Mouse (Mus musculus) mouse embryonic stem cell (cell line): Measurements from ENCODE around the gene Ctdspl.

Source experiments
- in situ Hi-C, 2 experiments: fragments of 300-500 bp; cut with MboI; formaldehyde crosslinking; loops; 1 replicate in 1 of 2; 3 replicates in 1 of 2; pipeline ENCODE4 v1.14.3; 2019 to 2020; ENCODE audit warnings: low sequenced_read_pairs in 2 of 2, low pct_unique_long_range_greater_than_20kb in 1 of 2, mixed read lengths in 1 of 2; ENCODE audit not compliant: unreplicated experiment in 1 of 2

Ctdspl gene

DNA sequence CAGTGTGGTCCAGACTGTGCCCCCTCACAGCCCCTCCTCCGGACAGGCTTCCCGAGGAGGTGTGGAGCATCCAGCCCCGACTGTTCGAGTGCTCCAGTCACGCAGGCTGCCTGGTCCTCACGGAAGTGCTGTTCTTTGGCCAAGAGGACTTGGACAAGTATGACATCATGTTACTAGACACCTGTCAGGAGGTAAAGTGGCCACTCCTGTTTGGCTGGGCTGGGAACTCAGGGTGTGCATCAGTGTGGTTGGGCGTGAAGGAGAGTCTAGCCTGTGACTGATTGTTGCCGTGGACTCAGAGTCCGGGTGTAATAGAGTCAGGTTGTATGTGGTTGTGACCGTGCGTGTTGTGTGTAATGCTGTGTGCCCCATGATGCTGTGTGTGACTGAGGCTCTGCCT is 142.0 kb downstream of the Ctdspl start:
- in situ Hi-C loops, result loop anchor here (5.0 kb wide), 1 partner anchor 151 kb away; no protein-coding TSS in a partner anchor

DNA sequence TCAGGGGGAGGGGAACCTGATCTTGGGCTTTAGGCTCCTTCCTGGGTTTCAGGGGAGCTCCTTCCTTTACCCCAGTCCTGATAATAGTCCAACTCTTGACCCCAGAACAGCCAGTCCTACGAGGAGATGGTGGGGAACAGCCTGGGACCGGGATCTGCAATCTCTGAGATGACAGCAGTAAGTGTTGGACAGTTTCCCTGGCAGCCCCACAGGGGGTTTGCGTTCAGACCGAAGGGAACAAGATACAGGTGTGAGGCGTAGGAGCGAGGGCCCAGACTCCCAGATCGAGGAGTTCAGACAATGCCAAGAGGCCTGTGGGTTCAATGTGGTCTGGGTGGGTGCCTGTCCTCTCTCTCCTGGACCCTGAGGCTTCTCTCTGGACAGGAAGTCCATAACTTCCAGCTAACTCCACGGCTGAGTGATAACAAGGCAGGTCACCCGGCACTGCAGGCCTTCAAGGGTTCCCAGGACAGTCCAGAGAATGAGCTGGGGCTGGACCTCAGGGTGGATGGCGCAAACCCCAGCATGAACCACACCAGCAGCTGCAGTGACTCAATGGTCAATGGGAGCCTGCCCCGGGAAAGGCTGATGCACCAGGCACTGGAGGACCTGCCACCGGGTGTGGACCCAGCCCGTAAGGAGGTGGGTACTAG is 144.0 kb downstream of the Ctdspl start:
- in situ Hi-C loops, result no loop called here

GRCm38 (mm10) chr9:119071786-119072185 is 145.5 kb downstream of the Ctdspl start:
- in situ Hi-C loops, result no loop called here

- in situ Hi-C loops, result no loop called here
These were observed 147.1 kb downstream of the Ctdspl start for GRCm38 (mm10) chr9:119073184-119073895.

- in situ Hi-C loops, result no loop called here
These were observed 149.4 kb downstream of the Ctdspl start for GRCm38 (mm10) chr9:119075685-119076084.

GRCm38 (mm10) chr9:119080040-119080675 is 153.9 kb downstream of the Ctdspl start:
- in situ Hi-C loops, result no loop called here

DNA sequence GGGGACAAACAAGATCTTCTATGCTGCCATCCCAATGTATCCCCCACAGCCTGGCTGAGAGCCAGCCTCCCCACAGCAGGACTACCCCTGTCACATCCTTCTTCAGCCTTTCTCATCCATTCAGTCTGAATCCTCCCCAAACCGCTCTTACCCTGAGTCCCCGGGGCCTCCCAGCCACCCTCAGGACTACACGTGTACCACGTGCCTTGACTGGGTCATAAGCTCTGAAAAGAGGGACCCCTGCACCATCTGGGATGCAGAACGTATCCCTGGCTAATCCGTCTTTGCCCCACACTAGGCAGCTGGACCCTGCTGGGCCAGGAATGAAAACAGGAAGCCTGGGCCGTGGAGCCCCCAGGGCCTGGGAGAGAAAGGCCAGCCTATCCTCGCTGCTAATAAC is 155.8 kb downstream of the Ctdspl start:
- in situ Hi-C loops, result no loop called here

DNA sequence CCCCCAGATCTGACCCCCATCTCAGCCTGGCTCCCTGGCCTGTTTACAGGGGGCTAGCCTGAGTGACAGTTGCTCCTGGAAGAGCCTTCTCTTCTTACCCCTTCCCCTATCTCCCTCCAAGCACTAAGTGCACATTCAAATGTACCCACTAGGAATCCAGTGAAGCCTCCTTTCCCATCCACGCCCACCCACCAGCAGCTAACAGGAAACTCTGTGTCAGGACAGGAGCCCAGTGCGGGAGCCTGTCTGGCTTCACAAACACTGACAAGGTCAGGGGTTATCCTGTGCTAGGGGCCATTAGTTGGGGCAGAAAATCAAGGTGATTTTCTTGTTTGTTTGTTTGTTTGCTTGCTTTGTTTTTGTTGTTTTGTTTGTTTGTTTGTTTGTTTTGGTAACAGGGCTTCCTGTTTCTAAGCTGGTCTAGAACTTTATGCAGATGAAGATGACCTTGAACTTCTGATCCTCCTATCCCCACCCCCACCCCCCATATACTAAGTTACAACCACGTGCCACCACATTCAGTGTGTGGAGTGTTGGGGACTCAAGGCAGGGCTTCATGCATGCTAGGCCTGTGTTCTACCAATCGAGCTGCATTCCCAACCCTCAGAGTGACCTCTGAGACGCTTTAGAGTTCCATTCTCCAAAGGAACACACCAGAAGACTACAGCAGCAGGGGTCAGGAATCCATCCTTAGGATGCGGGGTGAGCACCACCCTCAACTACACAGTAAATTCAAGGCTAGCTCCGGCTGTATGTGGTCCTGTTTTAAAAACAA is 156.6 kb downstream of the Ctdspl start:
- in situ Hi-C loops, result no loop called here

DNA sequence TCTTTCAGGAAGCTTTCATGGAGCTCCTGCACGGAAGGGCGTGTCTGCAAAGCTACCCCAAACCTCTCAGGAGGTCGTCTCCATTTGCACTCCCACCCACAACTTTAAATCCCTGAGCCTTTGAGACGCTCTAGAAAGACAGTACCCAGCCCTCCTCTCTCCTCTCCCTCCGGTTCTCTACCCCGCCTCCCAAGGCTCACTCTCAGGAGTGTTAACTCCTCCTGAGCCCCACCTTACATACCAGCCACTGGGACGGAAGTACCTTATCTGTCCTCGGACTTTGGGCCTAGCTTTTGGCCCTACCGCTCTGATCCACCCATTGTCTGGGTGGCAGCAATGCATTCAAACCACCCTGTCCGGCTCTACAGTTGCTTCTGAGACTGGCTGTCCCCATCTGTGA is 157.7 kb downstream of the Ctdspl start:
- in situ Hi-C loops, result no loop called here

- in situ Hi-C loops, result no loop called here
These were observed 160.2 kb downstream of the Ctdspl start for GRCm38 (mm10) chr9:119086451-119086850.

GRCm38 (mm10) chr9:119087309-119087708 is 161.1 kb downstream of the Ctdspl start:
- in situ Hi-C loops, result no loop called here

DNA sequence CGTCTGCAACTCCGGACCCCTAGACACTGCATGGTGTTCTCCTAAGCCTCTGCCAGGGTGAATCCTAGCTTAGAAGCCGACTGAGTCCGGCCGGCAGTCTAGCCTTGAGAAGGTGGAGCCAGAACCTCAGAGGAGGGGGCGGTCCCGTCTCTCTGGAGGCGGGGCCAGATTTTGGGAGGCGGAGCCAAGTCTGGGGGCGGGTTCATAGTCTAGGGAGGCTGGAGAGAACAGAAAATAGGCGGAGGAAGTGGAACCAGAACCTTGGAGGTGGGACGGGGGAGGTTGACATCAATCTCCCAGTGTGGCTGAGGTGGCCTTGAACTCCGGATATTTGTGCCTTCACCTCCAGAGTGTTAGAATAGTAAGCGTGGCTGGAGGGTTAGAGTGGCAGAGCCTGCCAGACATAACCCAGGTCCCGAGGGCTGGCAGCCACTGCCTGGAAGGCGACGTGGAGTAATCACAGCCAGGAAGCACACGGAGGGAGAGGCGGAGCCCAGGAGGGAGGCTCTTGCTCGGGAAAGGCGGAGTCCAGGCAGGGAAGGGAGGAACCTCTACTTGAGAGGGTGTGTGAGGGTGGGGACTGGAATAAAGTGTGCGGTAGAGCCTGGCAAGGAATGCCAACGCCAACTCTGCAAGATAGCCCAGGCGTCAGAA is 162.0 kb downstream of the Ctdspl start:
- in situ Hi-C loops, result no loop called here

- in situ Hi-C loops, result no loop called here
These were observed 163.2 kb downstream of the Ctdspl start for GRCm38 (mm10) chr9:119089437-119089836.

- in situ Hi-C loops, result no loop called here
These were observed 164.2 kb downstream of the Ctdspl start for GRCm38 (mm10) chr9:119090462-119090861.

- in situ Hi-C loops, result no loop called here
These were observed 165.5 kb downstream of the Ctdspl start for GRCm38 (mm10) chr9:119091581-119092310.

DNA sequence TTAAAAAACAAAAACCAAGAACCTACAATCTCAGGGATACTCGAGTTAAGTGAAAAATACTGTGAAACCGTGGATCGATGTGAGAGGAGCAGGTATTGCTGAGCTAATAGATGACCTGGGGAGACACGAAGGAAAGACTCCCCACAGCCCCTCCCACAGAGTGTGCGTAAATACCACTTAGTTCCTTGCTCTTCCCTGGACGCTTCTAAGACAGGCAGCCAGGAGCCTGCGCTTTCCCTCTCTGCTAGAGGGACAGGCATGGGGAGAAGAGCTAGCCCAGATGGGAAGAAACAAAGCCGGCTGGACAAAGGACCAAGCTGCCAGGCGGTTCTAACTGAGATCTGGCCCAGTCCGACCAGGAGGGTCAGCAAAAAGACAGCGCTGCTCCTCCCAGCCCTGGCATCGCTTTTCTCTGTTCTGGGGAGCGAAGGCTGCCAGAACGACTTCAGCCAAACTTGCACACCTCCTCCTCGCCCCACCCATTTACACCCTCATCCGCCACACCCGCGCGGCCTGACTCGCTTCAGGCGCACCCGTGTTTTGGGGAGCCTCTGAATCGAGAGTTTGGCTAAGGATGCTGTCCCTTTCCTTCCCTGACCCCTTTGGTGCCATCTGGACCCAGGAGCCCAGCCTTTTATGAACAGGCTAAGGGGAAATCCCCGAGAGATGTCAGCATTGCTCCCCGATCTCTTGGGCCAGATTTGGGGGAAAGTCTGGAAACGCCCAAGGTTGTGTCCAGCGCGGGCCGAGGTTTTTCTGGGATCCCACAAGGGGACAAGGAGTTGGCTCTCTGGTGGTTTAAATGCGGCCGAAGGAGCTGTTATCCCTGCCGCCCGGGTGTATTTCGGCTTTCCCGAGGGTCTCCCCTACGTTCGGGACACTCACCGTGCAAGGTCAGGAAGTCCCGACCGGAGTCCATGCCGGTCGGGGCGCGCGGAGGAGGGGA is 166.5 kb downstream of the Ctdspl start:
- in situ Hi-C loops, result no loop called here
